Mouse (Mus musculus): ENCODE measurements around the gene Map7d1. TPM values are rescaled to one million over a fixed set of nuclear protein-coding genes. Genes with fewer than 3 reads are reported as not detected.

Map7d1 gene
- polyA plus RNA-seq, 1 experiment, result 379 TPM

GRCm38 (mm10) chr4:126203336-126203895, 52.7 kb downstream of the Map7d1 start:
- peaks cover 4% of the 10 kb centered on the region; the same call in 1 of the 2 replicates for H3K4me1 ChIP-seq (ENCODE audit: control insufficient read depth, insufficient read depth, low read length)
- 60% methylated on average over 10 of the region's 10 CpGs for WGBS
- peak overlapping the region; percentile 64 for H3K4me3 ChIP-seq (ENCODE audit: insufficient read depth, low read depth, low read length)
- peak overlapping the region; percentile 97 for H3K27ac ChIP-seq (ENCODE audit: insufficient read depth, low read depth, low read length)
- no peak for TF ChIP-seq POLR2A (IDR thresholded peaks at IDR 0.05; ENCODE audit: insufficient read depth, low read depth, low read length)
- no peak for TF ChIP-seq CTCF (IDR thresholded peaks at IDR 0.05; ENCODE audit: insufficient read depth, low read depth, low read length)

GRCm38 (mm10) chr4:126202303-126203181, 53.6 kb downstream of the Map7d1 start, which contains the start of gene Thrap3:
TSS of gene Thrap3 (minus strand) at chr4:126202760.
- Histone ChIP-seq H3K4me3 (ENCODE audit: insufficient read depth, low read depth, low read length) (peak within 1 kb of the TSS; percentile 73), H3K27ac (ENCODE audit: insufficient read depth, low read depth, low read length) (peak within 1 kb of the TSS; percentile 97), H3K4me1 (ENCODE audit: control insufficient read depth, insufficient read depth, low read length) (peaks cover 4% of the 10 kb centered on the region; the same call in 1 of the 2 replicates)
- no peak for TF ChIP-seq CTCF (IDR thresholded peaks at IDR 0.05; ENCODE audit: insufficient read depth, low read depth, low read length)
- TF ChIP-seq POLR2A (IDR thresholded peaks at IDR 0.05; ENCODE audit: insufficient read depth, low read depth, low read length), result peak; percentile 76
- WGBS, result under 1% methylated on average over 75 of the region's 75 CpGs

DNA sequence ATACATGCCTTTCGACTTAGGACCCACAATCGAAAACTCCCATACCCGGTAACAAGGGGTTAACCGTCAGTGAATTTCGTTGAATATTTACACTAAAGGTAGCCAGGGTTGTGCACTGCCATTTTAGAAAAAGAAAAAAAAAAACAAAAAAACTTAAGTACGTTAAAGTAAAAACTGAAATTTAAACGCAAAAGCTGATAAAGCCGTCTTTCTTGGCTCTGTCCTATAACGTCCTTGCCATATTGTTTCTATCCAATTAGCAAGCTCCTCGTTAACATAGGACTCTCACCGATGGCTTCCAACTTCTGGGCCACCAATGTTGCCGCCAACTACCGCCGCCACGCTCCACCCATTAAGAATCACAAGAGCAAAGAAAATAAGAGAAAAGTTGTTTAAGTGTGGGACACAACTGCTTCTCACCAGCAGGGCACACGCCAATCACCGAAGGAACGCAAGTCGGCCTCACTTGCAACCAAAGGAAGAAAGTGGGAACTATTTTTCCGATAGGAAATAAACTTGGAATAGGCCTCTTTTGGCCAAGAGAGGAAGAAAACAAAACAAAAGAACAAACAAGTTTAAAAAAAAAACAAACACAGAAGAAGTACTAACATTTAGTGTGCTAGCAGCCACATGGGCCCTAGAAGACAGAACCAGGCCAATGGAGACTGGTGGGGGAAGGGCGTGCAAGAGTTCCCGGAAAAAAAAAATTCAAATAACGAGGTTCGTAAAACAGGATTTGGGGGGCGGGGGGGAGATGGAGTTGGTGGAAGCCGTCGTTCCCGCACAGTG, 54.4 kb downstream of the Map7d1 start:
- under 1% methylated on average over 28 of the region's 28 CpGs for WGBS
- TF ChIP-seq POLR2A (IDR thresholded peaks at IDR 0.05; ENCODE audit: insufficient read depth, low read depth, low read length) (no peak), CTCF (IDR thresholded peaks at IDR 0.05; ENCODE audit: insufficient read depth, low read depth, low read length) (no peak)
- H3K27ac ChIP-seq (ENCODE audit: insufficient read depth, low read depth, low read length), result peak overlapping the region; percentile 84; the same call in 1 of the 2 replicates
- peaks cover 4% of the 10 kb centered on the region; the same call in 1 of the 2 replicates for H3K4me1 ChIP-seq (ENCODE audit: control insufficient read depth, insufficient read depth, low read length)
- H3K4me3 ChIP-seq (ENCODE audit: insufficient read depth, low read depth, low read length), result peak overlapping the region; percentile 73

- 34% methylated on average over 2 of the region's 2 CpGs for WGBS
- Histone ChIP-seq H3K4me3 (ENCODE audit: insufficient read depth, low read depth, low read length) (no peak overlapping the region), H3K4me1 (ENCODE audit: control insufficient read depth, insufficient read depth, low read length) (peaks cover 4% of the 10 kb centered on the region; the same call in 1 of the 2 replicates), H3K27ac (ENCODE audit: insufficient read depth, low read depth, low read length) (no peak overlapping the region)
- TF ChIP-seq CTCF (IDR thresholded peaks at IDR 0.05; ENCODE audit: insufficient read depth, low read depth, low read length), result no peak
- TF ChIP-seq POLR2A (IDR thresholded peaks at IDR 0.05; ENCODE audit: insufficient read depth, low read depth, low read length), result no peak
These were observed 55.5 kb downstream of the Map7d1 start for GRCm38 (mm10) chr4:126200656-126201055.

- 0% methylated on average over 1 of the region's 1 CpGs for whole genome bisulfite sequencing
- no peak for TF ChIP-seq POLR2A (IDR thresholded peaks at IDR 0.05; ENCODE audit: insufficient read depth, low read depth, low read length)
- TF ChIP-seq CTCF (IDR thresholded peaks at IDR 0.05; ENCODE audit: insufficient read depth, low read depth, low read length), result no peak
- Histone ChIP-seq H3K4me3 (ENCODE audit: insufficient read depth, low read depth, low read length) (no peak overlapping the region), H3K27ac (ENCODE audit: insufficient read depth, low read depth, low read length) (no peak overlapping the region), H3K4me1 (ENCODE audit: control insufficient read depth, insufficient read depth, low read length) (peaks cover 4% of the 10 kb centered on the region; the same call in 1 of the 2 replicates)
These were observed 56.1 kb downstream of the Map7d1 start for GRCm38 (mm10) chr4:126200036-126200435.

- TF ChIP-seq CTCF (IDR thresholded peaks at IDR 0.05; ENCODE audit: insufficient read depth, low read depth, low read length), result no peak
- no peak for TF ChIP-seq POLR2A (IDR thresholded peaks at IDR 0.05; ENCODE audit: insufficient read depth, low read depth, low read length)
- WGBS, result 41% methylated on average over 6 of the region's 6 CpGs
- Histone ChIP-seq H3K4me3 (ENCODE audit: insufficient read depth, low read depth, low read length) (no peak overlapping the region), H3K4me1 (ENCODE audit: control insufficient read depth, insufficient read depth, low read length) (peaks cover 4% of the 10 kb centered on the region; the same call in 1 of the 2 replicates), H3K27ac (ENCODE audit: insufficient read depth, low read depth, low read length) (no peak overlapping the region)
These were observed 56.6 kb downstream of the Map7d1 start for GRCm38 (mm10) chr4:126199556-126199955.

DNA sequence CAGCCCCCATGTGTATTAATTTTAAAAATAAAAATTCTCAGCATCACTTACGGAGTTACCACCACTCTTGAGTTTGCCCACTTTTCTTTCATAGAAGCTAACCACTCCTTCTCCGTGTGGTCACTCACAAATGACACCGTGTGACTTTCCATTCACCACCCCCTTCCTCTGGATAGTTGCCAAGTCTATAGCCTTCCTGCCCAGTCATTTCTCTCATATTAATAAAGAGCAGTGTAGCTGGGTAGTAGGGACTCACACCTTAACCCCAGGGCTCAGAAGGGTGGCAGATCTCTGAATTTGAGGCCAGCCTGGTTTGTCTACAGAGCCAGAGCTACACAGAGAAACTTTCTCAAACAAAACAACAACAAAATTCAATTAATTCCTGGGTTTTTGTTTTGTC, 58.7 kb downstream of the Map7d1 start:
- peaks cover 4% of the 10 kb centered on the region; the same call in 1 of the 2 replicates for H3K4me1 ChIP-seq (ENCODE audit: control insufficient read depth, insufficient read depth, low read length)
- TF ChIP-seq CTCF (IDR thresholded peaks at IDR 0.05; ENCODE audit: insufficient read depth, low read depth, low read length) (no peak), POLR2A (IDR thresholded peaks at IDR 0.05; ENCODE audit: insufficient read depth, low read depth, low read length) (no peak)
- WGBS, result 48% methylated on average over 3 of the region's 3 CpGs
- no peak overlapping the region for H3K27ac ChIP-seq (ENCODE audit: insufficient read depth, low read depth, low read length)
- no peak overlapping the region for H3K4me3 ChIP-seq (ENCODE audit: insufficient read depth, low read depth, low read length)

GRCm38 (mm10) chr4:126194916-126195315, 61.2 kb downstream of the Map7d1 start:
- TF ChIP-seq POLR2A (IDR thresholded peaks at IDR 0.05; ENCODE audit: insufficient read depth, low read depth, low read length) (no peak), CTCF (IDR thresholded peaks at IDR 0.05; ENCODE audit: insufficient read depth, low read depth, low read length) (no peak)
- peaks cover 4% of the 10 kb centered on the region; the same call in 1 of the 2 replicates for H3K4me1 ChIP-seq (ENCODE audit: control insufficient read depth, insufficient read depth, low read length)
- 94% methylated on average over 4 of the region's 4 CpGs for WGBS
- H3K27ac ChIP-seq (ENCODE audit: insufficient read depth, low read depth, low read length), result no peak overlapping the region
- no peak overlapping the region for H3K4me3 ChIP-seq (ENCODE audit: insufficient read depth, low read depth, low read length)

Measured in olfactory bulb, adult 2 months (tissue).